Mouse (Mus musculus) embryonic facial prominence, embryonic 14.5 days (tissue): Measurements from ENCODE around the gene Ccdc103. TPM values are rescaled to one million over a fixed set of nuclear protein-coding genes. Genes with fewer than 3 reads are reported as not detected.
A peak's percentile ranks its signal among the peaks of the same experiment; 100 is the strongest.

Experiments
- ATAC-seq: fragments of 200-750 bp; cut with Nextera tagmentation; 2 replicates; pipeline ENCODE4 v1.8.0; 2017; ENCODE audit warnings: low read depth, moderate number of reproducible peaks, moderate TSS enrichment
- DNase-seq: peaks from one replicate; pipeline ENCODE4 v3.0.0-alpha.2; 2015; ENCODE audit warnings: low spot score
- H3K27ac ChIP-seq: fragments of 300-500 bp; sonication (generic); replicated peaks from 2 replicates; pipeline ENCODE4 v1.5.1; 2014; ENCODE audit warnings: low read depth, mild to moderate bottlenecking, low read length, moderate library complexity
- H3K27me3 ChIP-seq: fragments of 300-500 bp; sonication (generic); replicated peaks from 2 replicates; pipeline ENCODE4 v1.6.1; 2014; ENCODE audit warnings: low read length; ENCODE audit not compliant: control insufficient read depth, insufficient read depth
- H3K36me3 ChIP-seq: fragments of 300-500 bp; sonication (generic); 2 replicates; pipeline ENCODE4 v1.6.1; 2014; ENCODE audit warnings: low read length, mixed read lengths; ENCODE audit not compliant: control insufficient read depth, insufficient read depth
- H3K4me1 ChIP-seq: fragments of 300-500 bp; sonication (generic); 2 replicates; pipeline ENCODE4 v1.6.1; 2014; ENCODE audit warnings: antibody characterized with exemption, low read length; ENCODE audit not compliant: control insufficient read depth, insufficient read depth
- H3K4me2 ChIP-seq: fragments of 300-500 bp; sonication (generic); 2 replicates; pipeline ENCODE4 v1.6.1; 2014; ENCODE audit warnings: low read depth, mild to moderate bottlenecking, low read length, moderate library complexity, mixed read lengths
- H3K4me3 ChIP-seq: fragments of 300-500 bp; sonication (generic); 2 replicates; pipeline ENCODE4 v1.5.1; 2014; ENCODE audit warnings: low read depth, mild to moderate bottlenecking, low read length
- H3K9ac ChIP-seq: fragments of 300-500 bp; sonication (generic); 2 replicates; pipeline ENCODE4 v1.6.1; 2014; ENCODE audit warnings: low read depth, mild to moderate bottlenecking, low read length, moderate library complexity, mixed read lengths
- H3K9me3 ChIP-seq: fragments of 300-500 bp; sonication (generic); 2 replicates; pipeline ENCODE4 v1.6.1; 2016; ENCODE audit warnings: low read length; ENCODE audit not compliant: control insufficient read depth
- WGBS: fragments of 180-500 bp; shearing (Covaris S2); extraction: QIAGEN DNeasy Blood & Tissue Kit; methylation state at CpG from one replicate; pipeline ENCODE4 v1.1.7; 2014; 5-methylcytosine and 5-hydroxymethylcytosine counted together
- polyA plus RNA-seq: library from polyadenylated mRNA; unstranded; fragments of >200 nt; fragmentation: Nextera tagmentation; extraction: Ambion mirVana; gene quantifications from 2 replicates; pipeline ENCODE4 v1.2.1, GENCODE M21; 2014

Ccdc103 gene
- polyA plus RNA-seq: 1.0 and 2.3 TPM in 2 replicates

GRCm38 (mm10) chr11:102880585-102881313, at the start of gene Ccdc103, which contains the start of gene Eftud2:
Gene Ccdc103 (plus strand): TSS chr11:102881204.
Gene Eftud2 (minus strand): TSS chr11:102880985.
- DNase-seq (peak; percentile 94), ATAC-seq (peak; percentile 93)
- H3K4me3 ChIP-seq: peak within 1 kb of the TSS; percentile 83
- peak within 1 kb of the TSS; percentile 87 for H3K4me2 ChIP-seq
- H3K9me3 ChIP-seq: no peaks in the 10 kb centered on the region
- H3K9ac ChIP-seq: peak within 1 kb of the TSS; percentile 89
- H3K4me1 ChIP-seq: peaks cover 14% of the 10 kb centered on the region
- WGBS: under 1% methylated on average over 62 of the region's 62 CpGs
- H3K27me3 ChIP-seq: no peaks in the 10 kb centered on the region
- H3K36me3 ChIP-seq: peaks cover 17% of the 10 kb centered on the region
- peak within 1 kb of the TSS; percentile 81 for H3K27ac ChIP-seq

- Histone ChIP-seq H3K27me3 (no peaks in the 10 kb centered on the region), H3K4me1 (no peaks in the 10 kb centered on the region), H3K4me2 (no peak overlapping the region), H3K9me3 (no peaks in the 10 kb centered on the region), H3K27ac (no peak overlapping the region), H3K9ac (no peak overlapping the region), H3K36me3 (peaks cover 14% of the 10 kb centered on the region; the same call in 1 of the 2 replicates), H3K4me3 (no peak overlapping the region)
- ATAC-seq: peak; percentile 33; the same call in 1 of the 2 replicates
- 59% methylated on average over 18 of the region's 18 CpGs for WGBS
- peak; percentile 32 for DNase-seq
These were observed 48.2 kb upstream of the Ccdc103 start for GRCm38 (mm10) chr11:102832700-102833297.

- Histone ChIP-seq H3K9ac (no peak overlapping the region), H3K9me3 (no peaks in the 10 kb centered on the region), H3K4me1 (no peaks in the 10 kb centered on the region), H3K36me3 (peaks cover 28% of the 10 kb centered on the region), H3K4me3 (no peak overlapping the region), H3K27me3 (no peaks in the 10 kb centered on the region), H3K27ac (no peak overlapping the region), H3K4me2 (no peak overlapping the region)
- 87% methylated on average over 10 of the region's 10 CpGs for WGBS
- ATAC-seq: no peak
- DNase-seq: no peak
These were observed 46.8 kb upstream of the Ccdc103 start for GRCm38 (mm10) chr11:102834219-102834618.

GRCm38 (mm10) chr11:102835549-102835948, 45.5 kb upstream of the Ccdc103 start, which contains the start of gene Higd1b:
Gene Higd1b (plus strand): TSS chr11:102835849.
- no peak within 1 kb of the TSS for H3K4me3 ChIP-seq
- no peaks in the 10 kb centered on the region for H3K9me3 ChIP-seq
- H3K4me2 ChIP-seq: no peak within 1 kb of the TSS
- H3K27me3 ChIP-seq: no peaks in the 10 kb centered on the region
- no peak within 1 kb of the TSS for H3K9ac ChIP-seq
- no peak within 1 kb of the TSS for H3K27ac ChIP-seq
- H3K4me1 ChIP-seq: no peaks in the 10 kb centered on the region
- H3K36me3 ChIP-seq: peaks cover 40% of the 10 kb centered on the region
- WGBS: 74% methylated on average over 4 of the region's 4 CpGs
- ATAC-seq (no peak), DNase-seq (no peak)

- WGBS: 67% methylated on average over 9 of the region's 9 CpGs
- no peak overlapping the region for H3K9ac ChIP-seq
- no peak overlapping the region for H3K4me3 ChIP-seq
These were observed 44.9 kb upstream of the Ccdc103 start for GRCm38 (mm10) chr11:102836146-102836545.

GRCm38 (mm10) chr11:102837385-102837784, 43.6 kb upstream of the Ccdc103 start:
- H3K27me3 ChIP-seq: no peaks in the 10 kb centered on the region
- 88% methylated on average over 1 of the region's 1 CpGs for WGBS
- peaks cover 55% of the 10 kb centered on the region for H3K36me3 ChIP-seq
- no peaks in the 10 kb centered on the region for H3K4me1 ChIP-seq
- no peak overlapping the region for H3K4me3 ChIP-seq
- no peak overlapping the region for H3K4me2 ChIP-seq
- H3K9me3 ChIP-seq: no peaks in the 10 kb centered on the region
- no peak for DNase-seq
- ATAC-seq: no peak
- H3K9ac ChIP-seq: no peak overlapping the region; the same call in 1 of the 2 replicates
- no peak overlapping the region for H3K27ac ChIP-seq

More at GRCm38 (mm10) chr11:102836146-102836545, 44.9 kb upstream of the Ccdc103 start:
- ATAC-seq (no peak), DNase-seq (no peak)
- Histone ChIP-seq H3K27ac (no peak overlapping the region), H3K4me1 (no peaks in the 10 kb centered on the region), H3K27me3 (no peaks in the 10 kb centered on the region), H3K9me3 (no peaks in the 10 kb centered on the region), H3K4me2 (no peak overlapping the region), H3K36me3 (peaks cover 44% of the 10 kb centered on the region)

- no peak for DNase-seq
- no peak overlapping the region for H3K27ac ChIP-seq
- no peaks in the 10 kb centered on the region for H3K27me3 ChIP-seq
- 93% methylated on average over 2 of the region's 2 CpGs for WGBS
- H3K4me3 ChIP-seq: no peak overlapping the region
- H3K9ac ChIP-seq: no peak overlapping the region
- H3K36me3 ChIP-seq: peaks cover 63% of the 10 kb centered on the region
- no peaks in the 10 kb centered on the region for H3K9me3 ChIP-seq
- no peak overlapping the region for H3K4me2 ChIP-seq
- H3K4me1 ChIP-seq: no peaks in the 10 kb centered on the region
- ATAC-seq: no peak
These were observed 42.9 kb upstream of the Ccdc103 start for GRCm38 (mm10) chr11:102838126-102838525.

- Histone ChIP-seq H3K4me3 (no peak overlapping the region), H3K9me3 (no peaks in the 10 kb centered on the region), H3K36me3 (peaks cover 68% of the 10 kb centered on the region), H3K27ac (no peak overlapping the region), H3K4me2 (no peak overlapping the region), H3K27me3 (no peaks in the 10 kb centered on the region), H3K9ac (no peak overlapping the region), H3K4me1 (no peaks in the 10 kb centered on the region)
- ATAC-seq: no peak
- DNase-seq: no peak
- 76% methylated on average over 9 of the region's 9 CpGs for WGBS
These were observed 42.3 kb upstream of the Ccdc103 start for GRCm38 (mm10) chr11:102838616-102839150.
